Mouse (Mus musculus) lung, postnatal 14 days (tissue): ENCODE measurements around the gene 4933436I01Rik.

ENCODE experiments used
- DNase-seq: peaks from one replicate; pipeline ENCODE4 v3.0.0; 2021

The 4933436I01Rik gene

GRCm38 (mm10) chrX:67921350-67921749 lies at the start of gene 4933436I01Rik:
4933436I01Rik (minus strand) TSS chrX:67921450.
- DNase-seq = no peak

DNA sequence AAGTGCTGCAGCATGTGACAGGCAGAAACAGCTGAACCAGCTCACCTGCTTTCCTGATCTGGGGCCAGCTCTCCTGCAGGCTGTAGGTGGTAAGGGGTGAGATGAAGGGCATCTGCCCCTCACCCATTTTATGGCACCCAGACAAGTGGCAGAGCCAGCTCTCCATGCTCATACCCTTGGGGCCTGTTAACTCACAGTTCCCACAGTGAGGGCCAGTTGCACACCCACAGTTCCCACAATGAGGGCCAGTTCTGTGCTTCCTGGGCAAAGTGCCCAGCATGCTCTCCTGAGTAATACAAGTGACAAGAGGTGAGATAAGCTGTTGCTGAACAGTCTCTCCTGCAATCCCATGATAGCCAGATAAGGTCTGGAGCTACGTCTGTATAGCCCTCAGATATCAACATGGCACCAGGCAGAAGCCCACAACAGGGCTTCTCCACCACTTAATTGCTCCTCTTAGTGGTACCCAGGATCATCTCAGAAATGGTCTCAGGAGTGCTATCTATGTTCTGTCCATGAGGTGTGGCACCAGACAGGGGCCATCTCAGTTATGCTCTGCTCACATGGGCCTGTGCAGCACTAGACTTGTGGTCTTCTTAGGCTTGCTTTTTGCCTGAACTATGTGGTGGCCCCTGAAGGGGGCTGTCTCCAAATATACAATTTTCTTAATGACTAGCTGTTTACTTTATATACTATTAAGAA lies 3.7 kb upstream of the 4933436I01Rik start:
- no peak for DNase-seq

DNA sequence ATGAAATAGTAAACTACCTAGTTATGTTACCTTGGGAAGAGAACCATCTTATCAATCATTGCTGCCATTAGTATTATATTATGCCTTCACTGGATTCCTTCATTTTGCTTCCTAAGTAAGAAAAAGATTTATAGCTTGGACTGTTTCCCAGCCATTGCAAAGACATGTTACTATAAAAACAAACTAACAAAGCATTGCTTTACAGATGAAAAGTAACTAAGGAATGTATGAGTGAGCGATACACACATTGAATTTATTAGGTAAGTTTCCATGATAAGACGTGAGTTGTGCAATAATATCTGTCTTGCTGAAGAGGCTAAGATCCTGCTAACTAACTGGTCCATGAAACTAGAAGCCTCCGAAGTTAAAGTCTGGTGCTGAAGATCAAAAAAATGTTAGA lies 37.8 kb downstream of the 4933436I01Rik start:
- DNase-seq = no peak
